Mouse (Mus musculus): ENCODE measurements around the gene Olfr577. TPM values are rescaled to one million over a fixed set of nuclear protein-coding genes. Genes with fewer than 3 reads are reported as not detected.

The Olfr577 gene
- polyA plus RNA-seq, 1 experiment: not detected

DNA sequence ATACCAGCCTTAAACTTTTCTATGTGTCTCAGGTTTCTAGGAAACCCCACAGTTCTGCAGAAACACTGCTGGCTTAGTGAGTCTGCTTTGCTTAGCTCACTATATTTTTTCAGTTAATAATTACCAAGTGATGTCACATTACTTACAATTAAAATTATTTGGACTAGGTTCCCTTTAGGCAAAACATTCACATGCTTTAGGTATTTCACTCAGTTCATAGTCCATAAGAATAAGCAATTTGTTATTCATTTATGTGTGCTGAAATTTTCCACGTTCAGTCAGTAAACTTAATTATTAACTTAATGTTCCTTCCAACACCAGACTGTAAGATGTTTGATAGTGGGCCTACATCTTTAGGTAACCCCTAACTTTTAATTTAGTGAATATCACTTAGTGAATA lies 25.0 kb downstream of the Olfr577 start:
- no peaks in the 10 kb centered on the region for H3K27me3 ChIP-seq (ENCODE audit: control insufficient read depth, insufficient read depth, insufficient read length)

DNA sequence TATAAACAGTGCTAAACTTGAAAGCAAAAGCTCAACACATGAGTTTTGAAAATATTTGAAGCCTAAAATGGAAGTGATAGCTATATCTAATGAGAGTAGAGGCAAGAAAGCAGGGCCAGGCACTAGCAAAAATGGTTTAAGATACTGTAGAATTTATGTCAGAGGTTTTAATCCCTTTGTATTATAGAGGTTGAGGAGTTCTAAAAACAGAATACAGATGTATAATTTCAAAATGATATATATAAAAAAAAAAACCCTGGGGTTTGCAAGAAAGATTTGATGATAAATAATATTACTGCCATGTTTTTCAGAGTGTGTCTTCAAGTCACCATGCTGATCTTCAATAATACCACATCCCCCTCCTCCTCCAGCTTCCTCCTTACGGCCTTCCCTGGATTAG lies 27.6 kb downstream of the Olfr577 start, which contains the start of gene Olfr574:
Olfr574 (plus strand) TSS at position 301 of the 400 bp plus-strand sequence.
- TF ChIP-seq MAX (IDR thresholded peaks at IDR 0.05) (no peak), USF1 (IDR thresholded peaks at IDR 0.05; ENCODE audit: low read depth) (no peak), FOSL1 (IDR thresholded peaks at IDR 0.05; ENCODE audit: insufficient read depth, low read length, poor library complexity, severe bottlenecking) (no peak), CTCF (IDR thresholded peaks at IDR 0.05; ENCODE audit: control insufficient read depth, insufficient read depth, insufficient read length) (no peak), MYOD1 (IDR thresholded peaks at IDR 0.05; ENCODE audit: control insufficient read depth, insufficient read length, low read depth) (no peak), CEBPB (IDR thresholded peaks at IDR 0.05; ENCODE audit: low read depth) (no peak), MYOG (IDR thresholded peaks at IDR 0.05; ENCODE audit: control insufficient read depth, extremely low read depth, insufficient read length) (no peak)
- no peaks in the 10 kb centered on the region for H3K79me3 ChIP-seq (ENCODE audit: low read depth)
- no peaks in the 10 kb centered on the region for H3K36me3 ChIP-seq (ENCODE audit: control insufficient read depth, insufficient read depth)
- H3K27me3 ChIP-seq (ENCODE audit: control insufficient read depth, insufficient read depth, insufficient read length): no peaks in the 10 kb centered on the region
- H3ac ChIP-seq (ENCODE audit: control insufficient read depth, insufficient read length, low read depth): no peak within 1 kb of the TSS
- H3K4me3 ChIP-seq (ENCODE audit: insufficient read depth, poor library complexity, severe bottlenecking): no peak within 1 kb of the TSS
- no peaks in the 10 kb centered on the region for H3K79me2 ChIP-seq (ENCODE audit: control insufficient read depth, insufficient read depth)

More for the DNA sequence above, 25.0 kb downstream of the Olfr577 start:
- Histone ChIP-seq H3ac (ENCODE audit: control insufficient read depth, insufficient read length, low read depth) (no peak overlapping the region), H3K4me3 (ENCODE audit: insufficient read depth, poor library complexity, severe bottlenecking) (no peak overlapping the region), H3K79me2 (ENCODE audit: control insufficient read depth, insufficient read depth) (no peaks in the 10 kb centered on the region), H3K79me3 (ENCODE audit: low read depth) (no peaks in the 10 kb centered on the region), H3K36me3 (ENCODE audit: control insufficient read depth, insufficient read depth) (no peaks in the 10 kb centered on the region)
- TF ChIP-seq USF1 (IDR thresholded peaks at IDR 0.05; ENCODE audit: low read depth) (no peak), CEBPB (IDR thresholded peaks at IDR 0.05; ENCODE audit: low read depth) (no peak), MYOD1 (IDR thresholded peaks at IDR 0.05; ENCODE audit: control insufficient read depth, insufficient read length, low read depth) (no peak), MAX (IDR thresholded peaks at IDR 0.05) (no peak), FOSL1 (IDR thresholded peaks at IDR 0.05; ENCODE audit: insufficient read depth, low read length, poor library complexity, severe bottlenecking) (no peak), MYOG (IDR thresholded peaks at IDR 0.05; ENCODE audit: control insufficient read depth, extremely low read depth, insufficient read length) (no peak), CTCF (IDR thresholded peaks at IDR 0.05; ENCODE audit: control insufficient read depth, insufficient read depth, insufficient read length) (no peak)

DNA sequence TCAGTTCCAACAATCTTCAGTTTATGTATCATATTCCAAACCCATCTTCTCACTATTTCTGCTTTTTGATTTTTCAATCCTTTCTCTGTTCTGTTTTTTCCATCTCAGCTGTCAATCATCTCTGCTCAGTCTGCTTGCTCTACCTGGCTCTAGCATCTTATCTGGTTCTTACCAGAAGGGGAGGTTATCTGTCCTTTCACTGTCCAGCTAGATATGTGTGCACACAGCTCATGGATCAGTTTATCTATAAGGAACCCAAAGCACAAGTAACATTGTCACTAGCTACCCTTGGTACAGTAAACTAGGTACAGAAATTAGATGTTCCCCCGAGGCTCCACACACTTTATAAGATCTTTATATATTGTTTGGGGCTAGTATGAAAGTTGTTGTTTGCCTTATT lies 32.3 kb downstream of the Olfr577 start:
- no peaks in the 10 kb centered on the region for H3K36me3 ChIP-seq (ENCODE audit: control insufficient read depth, insufficient read depth)
- no peaks in the 10 kb centered on the region for H3K27me3 ChIP-seq (ENCODE audit: control insufficient read depth, insufficient read depth, insufficient read length)
- H3ac ChIP-seq (ENCODE audit: control insufficient read depth, insufficient read length, low read depth): no peak overlapping the region
- no peak overlapping the region for H3K4me3 ChIP-seq (ENCODE audit: insufficient read depth, poor library complexity, severe bottlenecking)
- no peaks in the 10 kb centered on the region for H3K79me2 ChIP-seq (ENCODE audit: control insufficient read depth, insufficient read depth)
- no peaks in the 10 kb centered on the region for H3K79me3 ChIP-seq (ENCODE audit: low read depth)
- TF ChIP-seq CTCF (IDR thresholded peaks at IDR 0.05; ENCODE audit: control insufficient read depth, insufficient read depth, insufficient read length): no peak
- TF ChIP-seq USF1 (IDR thresholded peaks at IDR 0.05; ENCODE audit: low read depth): no peak
- no peak for TF ChIP-seq MYOG (IDR thresholded peaks at IDR 0.05; ENCODE audit: control insufficient read depth, extremely low read depth, insufficient read length)
- TF ChIP-seq FOSL1 (IDR thresholded peaks at IDR 0.05; ENCODE audit: insufficient read depth, low read length, poor library complexity, severe bottlenecking): no peak
- no peak for TF ChIP-seq MAX (IDR thresholded peaks at IDR 0.05)
- TF ChIP-seq CEBPB (IDR thresholded peaks at IDR 0.05; ENCODE audit: low read depth): no peak
- TF ChIP-seq MYOD1 (IDR thresholded peaks at IDR 0.05; ENCODE audit: control insufficient read depth, insufficient read length, low read depth): no peak

DNA sequence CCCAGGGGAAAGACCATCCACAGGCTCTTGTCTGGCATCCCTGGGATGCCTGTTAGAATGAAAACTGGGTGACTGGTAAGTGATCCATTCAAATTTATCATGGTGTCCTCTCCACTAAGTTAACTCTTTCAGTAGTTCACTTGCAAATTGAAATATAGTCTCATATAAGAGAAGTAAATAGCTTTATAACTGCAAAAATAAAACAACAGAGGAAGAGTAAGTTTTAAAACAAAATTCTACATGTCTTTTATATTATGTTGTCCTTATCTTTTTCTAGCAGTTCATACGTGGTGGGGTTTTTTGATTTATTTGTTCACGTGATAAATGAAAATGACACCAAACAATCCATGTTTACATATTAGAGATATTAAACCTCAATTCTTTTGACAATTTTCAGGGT lies 33.3 kb downstream of the Olfr577 start, which contains the start of gene Olfr573-ps1:
Olfr573-ps1 (minus strand) TSS at position 101 of the 400 bp plus-strand sequence.
- Histone ChIP-seq H3K4me3 (ENCODE audit: insufficient read depth, poor library complexity, severe bottlenecking) (no peak within 1 kb of the TSS), H3K27me3 (ENCODE audit: control insufficient read depth, insufficient read depth, insufficient read length) (no peaks in the 10 kb centered on the region)
- TF ChIP-seq FOSL1 (IDR thresholded peaks at IDR 0.05; ENCODE audit: insufficient read depth, low read length, poor library complexity, severe bottlenecking) (no peak), USF1 (IDR thresholded peaks at IDR 0.05; ENCODE audit: low read depth) (no peak), MAX (IDR thresholded peaks at IDR 0.05) (no peak), MYOD1 (IDR thresholded peaks at IDR 0.05; ENCODE audit: control insufficient read depth, insufficient read length, low read depth) (no peak), CEBPB (IDR thresholded peaks at IDR 0.05; ENCODE audit: low read depth) (no peak), MYOG (IDR thresholded peaks at IDR 0.05; ENCODE audit: control insufficient read depth, extremely low read depth, insufficient read length) (no peak), CTCF (IDR thresholded peaks at IDR 0.05; ENCODE audit: control insufficient read depth, insufficient read depth, insufficient read length) (no peak)

DNA sequence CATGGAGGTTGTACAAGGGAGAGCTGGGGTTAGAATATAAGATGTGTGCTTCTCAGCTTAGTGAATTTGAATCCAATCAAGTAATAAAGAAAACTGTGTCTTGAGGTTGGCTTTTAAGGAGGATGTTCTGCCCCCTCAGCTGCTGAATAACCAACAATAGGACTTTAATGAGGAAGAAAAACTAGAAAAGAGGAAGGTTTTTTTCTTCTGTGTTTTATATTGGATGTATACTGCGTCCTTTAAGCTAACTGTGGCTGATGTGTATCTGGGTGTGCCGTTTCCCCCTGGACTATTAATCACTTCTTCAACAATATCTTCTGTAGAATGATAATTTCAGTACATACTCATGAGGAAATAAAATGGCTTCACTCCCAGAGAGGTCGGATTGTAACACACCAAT lies 48.6 kb downstream of the Olfr577 start:
- Histone ChIP-seq H3K79me2 (ENCODE audit: control insufficient read depth, insufficient read depth) (no peaks in the 10 kb centered on the region), H3K27me3 (ENCODE audit: control insufficient read depth, insufficient read depth, insufficient read length) (no peaks in the 10 kb centered on the region), H3K36me3 (ENCODE audit: control insufficient read depth, insufficient read depth) (no peaks in the 10 kb centered on the region), H3K79me3 (ENCODE audit: low read depth) (no peaks in the 10 kb centered on the region), H3K4me3 (ENCODE audit: insufficient read depth, poor library complexity, severe bottlenecking) (no peak overlapping the region), H3ac (ENCODE audit: control insufficient read depth, insufficient read length, low read depth) (no peak overlapping the region)
- TF ChIP-seq CEBPB (IDR thresholded peaks at IDR 0.05; ENCODE audit: low read depth): no peak
- TF ChIP-seq FOSL1 (IDR thresholded peaks at IDR 0.05; ENCODE audit: insufficient read depth, low read length, poor library complexity, severe bottlenecking): no peak
- no peak for TF ChIP-seq USF1 (IDR thresholded peaks at IDR 0.05; ENCODE audit: low read depth)
- TF ChIP-seq MAX (IDR thresholded peaks at IDR 0.05): no peak
- TF ChIP-seq MYOG (IDR thresholded peaks at IDR 0.05; ENCODE audit: control insufficient read depth, extremely low read depth, insufficient read length): no peak
- TF ChIP-seq CTCF (IDR thresholded peaks at IDR 0.05; ENCODE audit: control insufficient read depth, insufficient read depth, insufficient read length): no peak
- TF ChIP-seq MYOD1 (IDR thresholded peaks at IDR 0.05; ENCODE audit: control insufficient read depth, insufficient read length, low read depth): no peak

More for the DNA sequence above, 33.3 kb downstream of the Olfr577 start, which contains the start of gene Olfr573-ps1:
- Histone ChIP-seq H3K36me3 (ENCODE audit: control insufficient read depth, insufficient read depth) (no peaks in the 10 kb centered on the region), H3K79me2 (ENCODE audit: control insufficient read depth, insufficient read depth) (no peaks in the 10 kb centered on the region), H3K79me3 (ENCODE audit: low read depth) (no peaks in the 10 kb centered on the region), H3ac (ENCODE audit: control insufficient read depth, insufficient read length, low read depth) (no peak within 1 kb of the TSS)

Measured in C2C12 (cell line).